Mouse (Mus musculus): ENCODE results near the gene Uap1.

Uap1 gene

DNA sequence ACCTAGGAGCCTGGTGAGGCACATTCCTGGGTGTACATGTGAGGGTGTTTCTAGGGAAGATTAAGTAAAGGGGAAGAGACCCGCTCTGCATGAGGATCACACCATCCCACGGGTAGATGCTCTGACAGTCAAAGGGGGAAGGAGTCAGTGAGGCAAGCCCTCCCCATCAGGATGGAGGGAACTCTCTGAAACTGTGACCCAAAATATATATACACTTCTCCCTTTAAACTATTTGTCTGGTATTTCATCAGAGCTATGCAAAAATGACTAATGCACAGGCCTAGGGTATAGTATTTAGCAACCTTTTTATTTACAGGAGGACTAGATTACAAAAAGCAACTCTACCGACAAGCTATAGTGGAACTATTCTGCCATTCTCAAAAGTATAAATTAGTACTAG, 9.8 kb downstream of the Uap1 start:
- DNase-seq (ENCODE audit: low spot score in 2 of 2): no peak

DNA sequence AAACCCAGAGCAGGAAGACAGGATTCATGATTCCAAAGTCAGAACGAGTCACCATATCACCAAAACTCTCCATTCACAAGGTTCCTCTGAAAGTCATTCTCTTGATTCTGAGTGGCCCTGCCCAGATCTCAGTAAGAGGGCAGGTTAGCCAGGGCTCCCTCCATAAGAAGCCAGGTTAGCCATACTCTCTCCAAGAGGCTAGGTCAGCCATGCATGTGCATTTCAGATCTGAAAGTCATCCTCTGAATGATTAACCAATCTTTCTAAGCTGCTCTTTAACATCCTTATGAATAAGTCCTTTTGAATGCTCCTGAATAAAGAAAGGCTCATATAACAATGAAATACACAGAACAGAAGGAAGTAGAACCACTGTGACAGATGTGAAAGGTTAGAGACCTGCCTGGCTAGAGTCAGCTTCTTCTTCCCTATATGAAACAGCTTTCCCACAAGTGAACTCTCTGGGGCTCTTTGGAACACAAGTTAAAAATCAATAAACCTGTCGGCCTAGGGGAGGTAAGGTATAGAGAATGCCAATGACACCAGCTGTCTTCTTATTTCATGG, 10.6 kb downstream of the Uap1 start:
- DNase-seq (ENCODE audit: low spot score in 2 of 2): no peak

DNA sequence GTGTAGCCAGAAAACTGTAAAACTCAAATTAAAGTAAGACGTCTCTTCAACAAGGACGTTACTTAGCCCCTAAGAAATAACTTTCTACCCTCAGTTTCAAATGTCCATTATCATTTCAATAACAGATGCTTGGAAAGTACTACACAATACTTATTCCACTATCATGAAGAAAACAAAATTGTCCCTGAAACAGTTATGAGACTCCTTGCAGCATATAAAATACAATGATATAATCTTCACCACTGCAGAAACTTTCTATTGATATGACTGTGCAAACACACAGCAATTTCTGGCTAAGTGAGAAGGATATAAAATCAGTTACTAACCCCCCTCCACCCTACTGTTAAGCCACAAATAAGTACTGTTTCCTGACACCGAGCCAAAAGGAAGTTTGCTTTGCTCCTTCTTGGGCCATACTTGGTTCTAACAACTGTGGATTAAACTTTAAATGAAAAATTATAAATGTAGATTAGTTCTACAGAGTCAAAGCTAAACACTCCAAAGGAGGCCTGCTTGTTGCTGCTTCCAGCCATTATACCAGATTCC, 11.3 kb downstream of the Uap1 start:
- DNase-seq (ENCODE audit: low spot score in 2 of 2): no peak

DNA sequence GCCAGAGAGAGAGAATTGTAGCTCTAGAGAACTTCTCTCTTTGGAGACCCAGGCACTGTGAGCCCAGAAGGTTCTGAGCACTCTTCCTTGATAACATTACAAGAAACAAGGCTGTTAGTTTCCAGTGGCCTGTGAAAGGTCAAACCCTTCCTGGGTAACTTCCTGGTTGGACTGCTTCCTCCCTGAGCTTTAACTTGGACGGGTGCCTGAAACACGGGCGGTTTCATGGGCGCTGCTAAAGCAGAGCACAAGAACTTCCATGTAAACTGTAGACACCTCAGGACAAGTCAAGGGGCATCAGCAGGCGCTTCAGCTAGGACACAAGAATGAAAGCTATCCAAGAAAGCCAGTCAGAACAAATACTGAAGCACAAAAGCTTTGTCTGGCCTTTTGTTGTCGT, 12.9 kb downstream of the Uap1 start:
- no peak for DNase-seq (ENCODE audit: low spot score in 2 of 2)

DNA sequence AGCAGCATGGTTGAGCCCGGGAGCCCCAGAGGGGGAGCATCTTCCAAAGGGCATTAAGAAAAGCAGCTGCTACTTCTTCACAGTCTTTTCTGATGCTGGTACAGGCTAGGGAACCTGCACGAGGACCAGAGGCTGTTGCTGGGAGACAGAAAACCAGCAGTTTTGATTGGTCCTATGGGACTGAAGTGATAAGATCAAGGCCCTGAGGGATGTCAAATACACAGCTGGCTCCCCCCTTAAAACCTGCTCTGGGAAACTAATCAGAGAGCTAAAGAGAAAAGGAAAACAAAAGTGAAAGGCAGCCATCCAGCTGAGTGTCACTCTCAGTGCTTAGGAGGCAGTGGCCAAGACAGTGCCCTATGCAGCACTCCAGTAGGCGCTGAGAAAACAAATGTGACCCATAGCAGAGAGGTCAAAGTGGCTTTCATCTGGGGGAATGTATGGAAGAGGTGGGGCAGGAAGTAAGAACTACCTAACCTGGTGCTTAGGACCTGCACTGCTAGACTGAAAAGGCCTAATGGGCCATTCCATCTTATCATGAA, 14.3 kb downstream of the Uap1 start:
- no peak for DNase-seq (ENCODE audit: low spot score in 2 of 2)

DNA sequence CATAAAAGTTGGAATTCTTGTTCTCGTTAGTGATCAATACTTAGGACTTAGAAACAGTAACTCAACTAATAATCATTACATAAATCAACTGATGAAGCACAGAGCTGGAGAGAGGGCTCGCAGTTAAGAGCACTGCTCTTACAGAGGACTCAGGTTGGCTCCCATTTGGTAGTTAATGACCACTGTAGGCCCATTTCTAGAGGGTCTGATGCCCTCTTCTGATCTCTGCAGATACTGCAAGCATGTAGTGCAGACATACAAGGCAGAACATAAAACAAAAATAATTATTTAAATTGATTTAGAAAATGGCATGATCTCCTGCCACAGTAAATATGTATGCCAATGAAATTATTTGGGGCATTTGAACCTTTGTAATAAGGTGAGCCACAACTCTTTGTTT, 15.1 kb downstream of the Uap1 start:
- DNase-seq (ENCODE audit: low spot score in 2 of 2): no peak

DNA sequence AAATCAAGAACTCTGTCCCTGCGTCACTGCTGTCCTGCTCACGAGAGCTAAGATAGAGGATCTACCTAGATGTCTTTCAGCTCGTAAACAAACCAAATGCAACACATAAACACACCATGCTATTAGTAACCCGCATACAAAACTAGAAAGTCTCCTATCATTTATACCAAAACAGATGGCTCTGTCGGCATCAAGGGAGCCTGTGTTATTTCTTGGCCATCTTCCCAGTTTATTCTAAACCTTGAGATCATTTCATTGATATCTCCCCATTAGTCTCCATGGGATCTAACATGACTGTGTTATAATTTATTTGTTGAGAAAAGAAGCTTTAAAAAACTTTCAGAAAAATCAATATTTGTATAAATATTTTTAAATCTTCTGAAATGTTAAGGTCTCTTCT, 19.0 kb downstream of the Uap1 start:
- no peak for DNase-seq (ENCODE audit: low spot score in 2 of 2)

DNA sequence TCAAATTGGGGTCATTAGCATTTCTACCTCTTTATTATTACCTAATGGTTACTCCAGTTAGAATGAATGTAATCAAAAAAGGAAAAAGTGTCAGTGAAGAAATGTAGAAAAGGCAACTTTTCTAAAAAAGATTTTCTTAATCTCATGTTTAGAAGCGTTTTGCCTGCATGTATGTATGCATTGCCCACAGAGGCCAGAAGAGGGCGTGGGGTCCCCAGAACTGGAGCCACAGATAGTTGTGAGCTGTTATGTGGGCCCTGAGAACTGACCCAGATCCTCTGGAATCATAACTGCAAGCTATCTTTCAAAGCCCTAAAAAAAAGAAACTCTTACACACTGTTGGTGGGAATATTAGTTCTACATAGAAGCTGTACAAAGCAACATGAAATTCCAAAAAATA, 19.5 kb downstream of the Uap1 start:
- no peak for DNase-seq (ENCODE audit: low spot score in 2 of 2)

DNA sequence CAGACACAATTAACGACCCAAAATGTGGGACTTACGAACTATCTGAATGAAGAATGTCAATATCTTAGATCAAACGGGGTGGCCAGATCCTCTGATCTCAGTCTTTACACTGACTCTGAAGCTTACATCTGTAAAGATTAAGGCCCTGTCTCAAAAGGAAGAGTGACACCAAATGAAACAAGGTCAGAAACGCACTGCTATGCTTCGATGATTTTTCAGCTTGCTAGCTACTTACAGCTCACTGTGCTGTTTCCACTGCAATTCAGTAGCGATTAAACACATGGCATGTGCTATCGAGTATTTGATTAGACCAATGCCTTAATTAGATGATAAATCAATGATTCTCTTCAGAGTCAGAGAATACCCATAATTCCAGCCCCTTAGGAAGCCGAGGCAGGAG, 20.8 kb downstream of the Uap1 start:
- DNase-seq (ENCODE audit: low spot score in 2 of 2): no peak

DNA sequence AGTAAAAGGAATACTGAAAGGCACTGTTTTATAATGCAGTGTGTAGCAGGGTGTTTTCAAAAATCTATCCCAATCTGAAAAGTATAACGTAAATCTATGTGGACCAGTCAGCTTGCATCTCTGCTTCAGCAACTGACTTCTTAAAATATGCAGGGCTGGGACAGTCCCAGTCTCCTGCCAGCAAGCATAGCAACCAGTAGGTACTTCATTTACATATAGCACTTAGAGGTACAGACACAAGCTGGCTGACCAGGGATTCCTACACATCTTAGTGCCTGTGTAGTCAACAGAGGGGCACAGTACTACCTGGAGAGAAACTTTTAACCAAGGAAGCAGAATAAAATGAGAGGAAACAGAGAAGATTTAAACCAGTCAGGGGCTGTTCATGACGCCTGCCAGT, 22.2 kb downstream of the Uap1 start:
- no peak for DNase-seq (ENCODE audit: low spot score in 2 of 2)

DNA sequence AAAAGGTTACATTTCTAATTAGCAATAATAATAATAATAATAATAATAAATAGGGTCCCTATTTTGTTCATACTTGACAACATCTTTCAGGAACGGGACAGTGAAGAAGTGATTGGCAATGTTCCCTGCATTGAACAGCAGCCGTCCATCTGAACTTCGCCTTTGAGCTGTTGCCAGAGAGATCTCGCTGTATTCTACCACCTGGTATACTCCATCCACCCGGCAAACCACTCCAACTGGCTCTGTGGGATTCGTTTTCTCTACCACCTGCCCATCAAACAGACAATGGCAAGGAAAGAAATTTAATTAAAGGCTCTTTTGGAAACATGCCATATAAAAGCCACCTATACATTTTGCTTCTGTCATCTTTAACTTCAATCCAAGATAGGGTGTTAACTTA, 23.9 kb downstream of the Uap1 start:
- no peak for DNase-seq (ENCODE audit: low spot score in 2 of 2)

DNA sequence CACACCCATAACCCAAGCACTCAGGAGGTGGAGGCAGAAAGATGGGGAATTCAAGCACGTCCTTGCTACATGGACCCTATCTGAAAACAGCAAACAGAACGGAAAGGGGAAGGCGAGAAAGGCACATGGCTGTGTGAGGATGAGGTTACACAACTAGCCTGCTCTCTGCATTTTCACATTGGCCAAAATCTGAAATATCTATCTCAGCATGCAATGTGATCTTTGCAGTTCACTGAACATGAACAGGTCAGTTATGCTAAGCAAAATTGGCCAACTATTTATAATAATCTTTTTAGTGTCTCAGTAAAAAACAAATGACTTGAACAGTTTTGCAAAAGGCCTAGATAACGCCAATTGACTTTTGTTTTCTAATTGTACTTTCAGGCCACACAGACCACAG, 25.0 kb downstream of the Uap1 start:
- DNase-seq (ENCODE audit: low spot score in 2 of 2): no peak

DNA sequence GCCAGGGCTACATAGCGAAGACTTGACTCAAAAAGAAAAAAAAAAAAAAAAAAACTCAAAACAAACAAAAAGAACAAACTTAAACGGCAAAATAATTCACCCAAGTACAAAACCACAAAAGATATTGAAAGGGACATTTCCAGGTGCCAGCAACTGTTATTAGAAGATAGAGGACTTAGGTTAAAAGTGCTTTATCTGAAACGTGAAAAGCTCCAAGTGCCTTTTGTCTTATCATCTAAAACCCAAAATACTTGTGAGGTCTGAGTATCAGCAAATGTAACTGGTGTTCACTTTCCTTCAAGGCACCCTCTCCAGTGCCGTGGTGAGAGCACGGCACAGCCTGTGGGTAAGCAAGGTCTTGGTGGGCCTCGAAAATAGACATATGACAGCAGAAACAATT, 26.2 kb downstream of the Uap1 start:
- DNase-seq (ENCODE audit: low spot score in 2 of 2): no peak

DNA sequence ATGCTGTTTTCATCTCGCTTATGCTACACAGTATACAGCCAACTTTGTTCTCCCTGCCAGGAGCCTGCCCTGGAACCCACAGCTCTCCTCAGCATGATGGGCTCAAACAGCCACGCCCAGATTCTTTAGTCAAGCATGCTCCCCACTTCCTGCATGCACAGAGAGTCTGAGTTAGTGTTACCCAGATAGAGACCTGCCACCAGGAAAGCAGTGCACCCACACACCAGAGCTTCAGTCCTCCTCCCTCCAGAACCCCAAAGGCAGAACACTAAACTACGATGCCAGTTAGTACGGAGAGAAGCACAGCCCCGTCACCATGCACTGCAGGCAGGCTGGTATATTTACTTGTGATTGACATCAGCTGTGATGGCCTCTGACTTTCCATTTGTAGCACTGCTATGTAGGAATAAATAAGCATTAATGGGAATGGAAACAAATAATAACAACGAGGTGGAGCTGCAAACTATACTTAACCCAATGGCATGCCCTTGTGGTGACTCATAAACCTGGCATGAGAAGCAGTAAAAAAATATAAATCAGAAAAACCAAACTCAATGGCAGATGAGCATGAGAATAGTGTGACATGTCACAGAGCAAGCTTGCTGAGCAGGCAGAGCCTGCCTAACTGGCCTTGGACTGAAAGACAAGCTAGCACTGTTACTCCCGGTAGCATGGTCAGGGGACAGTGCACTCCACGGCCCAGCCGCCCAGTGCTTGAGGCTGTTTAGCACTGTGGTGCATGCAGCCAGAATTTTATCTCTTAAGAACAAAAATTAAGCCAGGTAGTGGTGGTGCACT, 26.9 kb downstream of the Uap1 start:
- peak; percentile 15 to 49 for DNase-seq (ENCODE audit: low spot score in 2 of 2)

DNA sequence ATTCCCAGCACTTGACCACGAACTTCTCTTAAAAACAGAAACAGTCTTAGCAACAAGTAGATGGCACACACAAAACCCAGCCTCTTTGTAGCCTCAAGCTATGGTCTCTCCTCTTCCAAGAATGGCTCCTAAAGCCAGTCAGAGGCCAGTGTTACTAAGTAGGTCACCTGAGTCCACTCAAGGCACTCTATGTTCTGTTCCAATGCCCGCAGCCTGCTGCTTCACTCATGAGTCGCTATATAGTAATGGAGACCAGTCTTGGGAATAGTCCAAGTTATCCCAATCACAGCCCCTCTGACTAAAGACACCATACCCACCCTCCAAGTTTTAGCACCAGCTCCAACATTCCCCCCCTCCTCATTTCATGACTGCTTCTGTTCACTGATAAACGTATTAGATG, 29.2 kb downstream of the Uap1 start:
- DNase-seq (ENCODE audit: low spot score in 2 of 2): no peak

DNA sequence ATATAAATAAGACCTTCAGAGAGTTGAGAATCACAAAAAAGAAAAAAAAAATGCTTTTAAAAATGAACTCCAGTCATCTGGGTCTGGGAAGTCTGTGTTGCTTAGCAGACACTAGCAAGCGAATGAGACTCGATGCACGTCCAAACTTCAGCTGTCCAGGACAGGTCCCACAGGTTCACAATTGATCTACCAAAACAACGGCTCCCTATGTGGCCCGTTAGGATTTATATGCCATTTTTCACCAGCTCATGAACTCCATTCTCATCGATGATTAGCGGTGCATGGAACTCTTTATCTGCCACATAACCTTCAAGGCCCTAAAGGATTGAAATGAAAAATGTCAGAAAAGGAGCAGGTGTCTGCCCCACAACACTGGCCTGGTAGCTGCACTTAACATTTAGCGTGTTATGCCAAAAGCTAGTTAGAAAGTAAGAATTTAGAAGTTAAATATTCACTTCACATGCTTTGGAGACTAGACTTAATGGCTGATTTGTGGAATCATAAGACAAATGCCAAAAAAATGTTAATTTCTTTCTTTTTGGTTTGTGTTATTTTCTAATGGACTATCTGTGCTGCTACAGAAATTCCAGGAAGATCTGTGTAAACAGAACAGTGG, 32.4 kb downstream of the Uap1 start:
- no peak for DNase-seq (ENCODE audit: low spot score in 2 of 2)

DNA sequence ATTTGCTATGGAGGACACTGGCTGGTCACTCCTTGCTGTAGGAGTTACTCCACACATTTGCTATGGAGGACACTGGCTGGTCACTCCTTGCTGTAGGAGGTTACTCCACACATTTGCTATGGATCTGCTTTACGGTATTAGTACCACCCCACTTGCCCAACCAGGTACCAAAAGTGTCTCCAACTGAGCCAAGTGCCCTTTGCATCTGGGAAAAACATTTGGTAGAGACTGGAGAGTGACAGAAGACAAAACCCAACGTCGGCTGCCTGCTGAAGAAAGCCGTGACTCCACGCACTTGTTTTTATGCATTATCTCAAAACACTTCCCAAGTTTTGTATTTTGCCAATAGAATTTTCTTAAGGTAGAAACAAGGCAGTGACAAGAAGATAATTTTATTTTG, 33.1 kb downstream of the Uap1 start:
- no peak for DNase-seq (ENCODE audit: low spot score in 2 of 2)

DNA sequence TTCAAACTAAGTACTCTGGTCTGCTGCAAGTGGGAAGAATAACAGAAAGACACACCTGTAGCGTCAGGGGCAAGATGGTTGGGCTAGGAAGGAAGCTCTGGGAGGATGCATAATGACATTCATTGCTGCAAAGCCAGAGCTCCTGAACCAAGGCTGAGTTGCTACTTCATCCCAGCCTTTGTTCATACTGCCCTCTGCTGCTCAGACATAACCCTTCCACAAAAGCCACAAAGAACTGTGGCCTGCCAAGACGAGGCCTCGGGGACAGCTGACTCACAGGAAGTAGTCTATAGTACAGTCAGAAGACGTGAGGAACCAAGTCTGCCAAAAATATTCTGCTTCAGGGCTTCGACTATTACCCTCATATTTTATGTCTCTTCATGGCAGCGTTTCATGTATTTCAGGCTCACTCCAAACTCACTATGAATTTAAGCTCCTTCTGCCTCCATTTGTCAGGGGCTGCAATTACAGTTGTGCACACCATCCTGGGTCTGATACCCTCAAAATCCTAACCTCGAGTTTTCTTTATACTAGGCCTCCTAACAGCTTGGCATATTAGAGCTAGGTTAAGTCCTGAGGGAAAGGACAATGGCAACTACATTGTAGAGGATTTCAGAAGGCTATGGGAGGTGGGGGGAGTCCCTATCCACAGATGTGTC, 38.3 kb downstream of the Uap1 start:
- DNase-seq (ENCODE audit: low spot score in 2 of 2): peak; percentile 9 to 58

DNA sequence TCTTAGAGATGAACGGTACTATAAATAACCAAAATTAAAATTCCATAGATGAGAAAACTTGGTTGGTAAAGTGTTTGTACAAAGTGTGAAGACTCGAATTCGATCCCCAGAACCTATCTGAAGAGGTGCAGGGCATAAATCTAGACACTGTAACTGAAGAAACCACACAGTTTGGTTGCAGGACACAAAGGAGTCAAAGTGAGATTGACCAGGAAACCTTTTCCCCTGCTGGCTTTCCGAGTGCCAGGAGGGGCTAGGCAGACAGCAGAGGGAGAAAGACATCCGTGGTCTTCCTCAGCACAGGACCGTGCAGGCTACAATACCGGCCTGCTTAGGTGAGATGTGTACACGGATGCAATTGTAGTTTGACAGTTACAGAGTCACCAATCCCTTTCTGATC, 40.5 kb downstream of the Uap1 start:
- no peak for DNase-seq (ENCODE audit: low spot score in 2 of 2)

DNA sequence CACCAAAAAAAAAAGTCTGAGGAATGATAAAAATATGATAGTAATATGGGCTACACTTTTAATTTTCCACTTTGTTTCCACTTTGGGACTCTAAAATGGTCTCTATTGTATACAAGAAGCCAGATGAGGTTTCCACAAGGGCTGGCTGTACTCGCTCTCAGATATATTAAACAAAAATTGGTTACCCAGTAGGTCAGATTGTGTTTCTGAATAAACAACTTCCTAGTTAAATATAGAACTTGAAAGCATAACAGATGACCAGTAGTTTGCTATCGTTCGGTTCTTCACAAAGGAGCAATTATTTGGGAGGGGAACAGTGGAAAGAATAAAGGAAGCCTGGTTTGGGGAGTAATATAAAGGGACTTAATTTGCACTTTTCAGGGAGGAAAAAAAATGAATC, 43.8 kb downstream of the Uap1 start:
- DNase-seq (ENCODE audit: low spot score in 2 of 2): no peak

DNA sequence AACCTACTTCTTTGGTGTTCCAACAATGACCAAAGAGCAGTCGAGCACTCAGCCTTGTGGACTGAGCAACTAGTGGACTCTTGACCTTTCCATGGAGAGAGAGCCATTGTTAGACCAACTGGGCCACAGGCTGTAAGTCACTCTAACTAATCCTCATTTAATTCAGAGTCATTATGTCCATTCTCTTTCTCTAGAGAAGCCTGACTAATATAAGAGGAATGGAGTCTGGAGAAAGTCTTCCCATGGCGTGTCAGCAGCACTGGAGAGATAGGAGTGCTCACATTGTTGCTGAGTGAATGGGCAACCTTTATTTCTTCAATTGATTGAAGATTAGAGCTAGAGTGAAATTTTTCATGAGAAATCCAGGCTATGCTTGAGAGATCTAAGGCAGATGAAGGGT, 50.1 kb downstream of the Uap1 start:
- DNase-seq (ENCODE audit: low spot score in 2 of 2): no peak

DNA sequence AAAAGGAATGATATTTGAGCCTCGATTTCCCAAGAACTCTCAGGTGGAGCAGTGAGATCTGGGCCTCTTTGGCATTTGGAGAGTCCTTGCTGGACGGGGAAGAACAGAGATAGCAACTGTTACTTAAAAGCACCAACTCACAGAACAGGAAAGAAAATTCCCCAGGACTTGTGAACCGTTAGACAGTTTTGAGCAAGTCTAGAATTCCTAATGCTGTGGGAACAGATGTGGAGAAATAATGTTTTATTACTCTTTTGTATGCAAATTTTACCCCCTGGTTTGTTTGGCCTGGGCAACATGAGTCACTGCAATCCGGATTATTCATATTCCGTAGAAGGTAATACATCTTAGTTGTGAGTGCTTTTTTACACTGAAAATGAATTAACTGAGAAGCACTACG, 61.1 kb downstream of the Uap1 start:
- DNase-seq (ENCODE audit: low spot score in 2 of 2): no peak

Measured in spleen, postnatal 10 days (tissue).